Mouse (Mus musculus): Measurements from ENCODE around the gene Denr.

Denr gene

DNA sequence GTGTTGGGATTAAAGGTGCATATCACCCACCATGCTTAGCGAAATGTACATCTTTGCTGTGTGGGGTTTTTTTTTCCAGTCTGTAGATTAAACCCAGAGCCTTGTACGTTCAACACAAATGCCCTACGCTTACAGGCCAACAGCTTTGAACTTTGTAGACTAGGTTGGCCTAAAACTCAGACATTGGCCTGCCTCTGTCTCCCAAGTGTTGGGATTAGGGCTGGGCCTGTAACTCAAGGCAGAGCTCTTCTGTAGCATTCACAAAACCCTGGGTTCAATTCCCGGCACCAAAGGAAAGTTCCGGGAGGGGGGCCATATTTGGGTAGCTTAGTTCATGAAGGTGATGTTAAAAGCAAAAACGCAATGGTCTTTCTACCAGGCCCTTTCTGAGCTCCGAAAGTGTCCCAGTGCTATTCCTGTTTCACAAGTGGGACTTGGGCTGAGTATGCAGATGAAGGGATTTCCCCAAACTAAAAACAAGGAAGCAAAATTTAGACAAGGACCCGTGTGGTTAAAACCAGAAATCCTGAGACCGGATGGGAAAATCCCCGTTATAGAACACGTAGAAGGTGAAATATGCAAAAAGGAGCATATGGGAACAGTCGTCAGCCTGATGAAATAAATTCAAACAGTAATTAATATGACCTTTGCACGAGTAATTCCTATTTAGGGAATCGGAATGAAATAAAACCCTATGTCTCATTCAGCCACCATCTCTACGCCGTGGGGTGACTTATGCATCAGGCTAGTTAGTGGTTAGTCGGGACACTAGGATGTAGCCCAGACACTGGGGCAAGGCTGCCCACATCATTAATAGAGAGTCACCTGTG, 614 bp upstream of the Denr start:
- no peak for DNase-seq (ENCODE audit: low read depth, low spot score)

DNA sequence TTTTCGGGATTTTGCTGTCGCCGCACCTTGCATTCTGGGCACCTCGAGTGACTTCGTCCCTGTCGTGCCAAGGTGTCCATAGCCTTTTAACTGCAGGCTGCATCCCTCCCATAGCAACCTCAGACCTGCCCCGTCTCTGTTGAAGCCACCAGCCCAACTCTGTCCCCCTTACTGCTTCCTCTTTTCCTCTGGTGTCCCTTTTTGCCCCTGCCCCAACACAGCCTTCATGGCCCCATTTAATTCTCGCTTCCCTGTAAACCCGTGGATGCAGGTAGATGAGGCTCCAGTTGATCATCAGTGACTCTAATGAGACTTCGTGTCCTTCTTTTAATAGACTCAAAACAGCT, 629 bp downstream of the Denr start:
- DNase-seq (ENCODE audit: low read depth, low spot score), result no peak

DNA sequence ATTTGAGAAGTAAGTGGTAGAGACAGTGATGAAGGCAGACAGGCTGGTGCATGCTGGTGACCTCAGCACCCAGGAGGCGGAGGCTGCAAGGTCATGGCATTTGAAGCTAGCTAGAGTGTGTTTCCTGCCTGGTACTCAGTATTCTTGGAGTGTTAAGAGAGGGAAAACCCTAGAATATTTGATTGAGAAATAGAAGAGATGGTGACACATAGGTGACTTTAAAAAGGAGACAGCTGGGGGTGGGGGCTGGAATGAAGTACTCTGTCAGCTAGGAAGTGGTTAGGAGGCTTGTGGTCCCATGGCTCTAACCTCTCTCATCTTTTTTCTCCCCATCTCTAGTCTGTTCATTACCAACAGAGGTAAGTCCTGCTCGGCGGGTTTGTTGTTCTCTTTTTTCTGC, 7.9 kb downstream of the Denr start:
- no peak for DNase-seq (ENCODE audit: low read depth, low spot score)

DNA sequence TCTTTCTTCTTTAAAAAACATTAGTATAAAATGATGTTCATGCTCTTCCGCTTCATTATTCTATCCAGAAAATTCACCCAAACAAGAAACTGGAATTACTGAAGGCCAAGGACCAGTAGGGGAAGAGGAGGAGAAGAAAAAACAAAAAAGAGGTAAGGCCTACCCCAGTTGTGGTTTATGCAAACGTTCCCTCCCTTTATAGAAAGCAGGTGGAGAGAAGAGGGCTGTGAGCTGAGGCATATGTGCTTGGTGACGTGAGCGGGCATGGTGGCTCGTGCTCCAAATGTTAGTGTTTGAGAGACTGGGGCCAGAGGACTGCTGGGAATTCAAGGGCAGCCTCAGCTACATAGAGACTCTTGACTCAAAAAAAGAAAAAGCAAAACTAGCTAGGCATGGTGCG, 15.1 kb downstream of the Denr start:
- no peak for DNase-seq (ENCODE audit: low read depth, low spot score)

DNA sequence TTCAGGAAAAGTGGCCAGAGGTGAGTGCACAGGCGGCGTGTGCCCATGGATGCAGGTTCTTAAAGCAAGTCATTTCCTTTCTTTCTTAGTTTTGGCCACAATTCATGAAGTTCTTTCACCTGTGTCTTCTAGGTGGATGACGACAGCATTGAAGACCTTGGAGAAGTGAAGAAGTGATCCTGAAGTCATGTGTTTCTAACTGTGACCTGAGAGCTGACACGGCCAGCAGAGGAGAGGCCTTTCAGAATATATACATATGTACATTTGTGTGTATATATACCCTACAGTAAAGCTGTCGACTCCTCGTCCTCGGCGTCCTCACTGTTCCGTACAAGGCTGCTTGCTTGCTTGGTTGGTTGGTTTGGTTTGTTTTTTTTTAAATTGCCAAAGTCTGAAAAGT, 20.1 kb downstream of the Denr start, which contains the start of gene Gm43518:
Gene Gm43518, plus strand, starts transcription at position 301 of the 400 bp plus-strand sequence.
- DNase-seq (ENCODE audit: low read depth, low spot score), result no peak

DNA sequence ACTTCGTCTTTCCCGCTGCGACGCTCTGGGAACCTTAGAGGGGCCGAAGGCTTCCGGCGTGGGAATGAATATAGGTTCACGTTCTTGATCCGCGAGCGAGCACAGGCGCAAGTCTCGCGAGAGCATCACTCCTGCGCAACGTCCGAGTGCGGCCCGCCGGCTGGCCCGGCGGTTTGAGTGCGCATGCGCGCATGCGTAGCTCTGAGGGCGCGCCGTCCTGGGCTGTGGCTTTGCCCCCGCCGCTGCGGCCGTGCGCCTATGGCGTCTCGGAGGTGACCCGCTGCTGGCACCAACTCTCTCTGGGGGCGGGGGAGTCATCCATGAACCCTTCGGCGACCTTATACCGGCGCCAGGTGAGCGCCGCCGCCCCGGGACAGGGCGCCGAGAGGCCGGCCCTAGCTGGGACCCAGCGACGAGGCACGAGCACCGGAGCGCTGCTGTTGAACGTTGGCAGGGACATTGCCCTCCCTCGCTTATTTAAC, 23.6 kb downstream of the Denr start, which contains the start of gene Ccdc62:
Gene Ccdc62, plus strand, starts transcription at position 172 of the 482 bp plus-strand sequence.
- DNase-seq (ENCODE audit: low read depth, low spot score), result peak; percentile 96

DNA sequence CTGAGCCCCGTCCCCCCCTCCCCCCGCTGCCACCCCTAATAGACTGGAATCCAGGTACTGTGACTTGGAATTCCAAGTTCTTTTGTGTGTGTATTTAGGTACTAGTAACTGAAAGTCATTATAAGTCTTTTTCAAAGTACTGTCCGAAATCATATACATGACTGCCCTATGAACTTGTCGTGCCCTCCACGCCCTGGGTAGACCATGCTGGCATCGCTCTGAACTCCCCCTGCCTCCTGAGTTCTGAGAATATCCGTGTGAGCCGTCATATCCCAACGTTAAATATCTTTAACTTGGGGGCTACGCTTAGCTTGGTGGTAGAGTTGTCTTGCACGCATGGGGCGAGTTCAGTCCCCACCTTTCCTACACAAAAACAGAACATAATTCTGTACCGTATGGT, 24.2 kb downstream of the Denr start:
- DNase-seq (ENCODE audit: low read depth, low spot score), result no peak

DNA sequence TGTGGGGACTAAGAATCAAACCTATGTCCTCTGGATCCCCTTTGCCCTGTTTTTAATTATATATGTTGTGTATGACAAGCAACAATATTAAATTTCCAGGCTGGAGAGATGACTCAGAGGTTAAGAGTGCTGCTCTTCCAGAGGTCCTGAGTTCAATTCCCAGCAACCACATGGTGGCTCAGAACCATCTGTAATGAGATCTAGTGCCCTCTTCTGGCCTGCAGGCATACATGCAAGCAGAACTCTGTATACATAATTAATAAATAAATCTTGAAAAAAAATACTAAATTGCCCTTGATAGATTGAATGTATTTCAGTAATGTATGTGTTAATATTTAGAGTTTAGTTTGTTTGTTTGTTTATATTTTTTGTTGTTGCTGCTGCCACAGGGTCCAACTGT, 26.0 kb downstream of the Denr start:
- no peak for DNase-seq (ENCODE audit: low read depth, low spot score)

DNA sequence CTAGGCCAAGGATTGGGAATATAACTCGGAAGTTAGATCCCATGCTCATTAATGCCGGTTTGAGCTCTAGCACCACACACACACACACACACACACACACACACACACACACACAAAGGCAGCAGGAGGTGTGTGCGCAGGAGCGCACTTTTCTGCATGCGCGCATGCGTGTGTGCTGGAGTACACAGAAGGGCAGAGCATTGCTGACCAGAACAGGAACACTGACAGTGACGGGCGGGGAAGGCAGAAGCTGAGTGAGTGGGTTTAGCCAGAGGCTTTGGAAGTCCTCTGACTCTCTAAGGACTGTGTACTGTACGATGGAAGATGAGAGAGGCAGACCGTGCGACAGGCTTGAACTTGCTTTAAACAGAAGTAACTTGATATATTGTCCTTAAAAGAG, 26.6 kb downstream of the Denr start:
- DNase-seq (ENCODE audit: low read depth, low spot score), result no peak

DNA sequence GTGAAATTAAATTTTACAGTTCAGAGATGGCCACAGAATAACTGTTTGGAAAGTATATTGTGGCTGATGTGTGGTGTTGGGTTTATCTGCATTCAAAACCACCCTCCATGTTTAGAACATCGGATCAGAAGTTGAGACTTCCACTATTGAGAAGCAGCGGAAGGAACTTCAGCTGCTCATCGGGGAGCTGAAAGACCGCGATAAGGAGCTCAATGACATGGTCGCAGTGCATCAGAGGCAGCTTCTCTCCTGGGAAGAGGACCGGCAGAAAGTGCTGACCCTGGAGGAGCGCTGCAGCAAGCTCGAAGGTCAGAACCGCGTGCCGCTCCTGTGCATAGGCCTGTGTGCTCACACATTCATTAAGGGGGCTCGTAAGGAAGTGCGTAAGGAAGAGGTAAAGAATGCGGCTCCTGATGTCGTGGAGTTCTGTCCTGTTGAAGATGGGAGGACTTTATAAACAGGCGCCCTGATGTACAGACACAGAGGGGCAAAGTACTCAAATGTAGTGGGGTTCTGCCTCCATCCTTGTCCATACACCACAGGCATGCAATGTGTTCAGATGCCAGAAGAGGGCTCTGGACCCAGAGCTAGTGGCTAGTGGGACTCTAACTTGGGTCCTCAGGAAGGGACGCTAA, 27.1 kb downstream of the Denr start:
- DNase-seq (ENCODE audit: low read depth, low spot score), result no peak

DNA sequence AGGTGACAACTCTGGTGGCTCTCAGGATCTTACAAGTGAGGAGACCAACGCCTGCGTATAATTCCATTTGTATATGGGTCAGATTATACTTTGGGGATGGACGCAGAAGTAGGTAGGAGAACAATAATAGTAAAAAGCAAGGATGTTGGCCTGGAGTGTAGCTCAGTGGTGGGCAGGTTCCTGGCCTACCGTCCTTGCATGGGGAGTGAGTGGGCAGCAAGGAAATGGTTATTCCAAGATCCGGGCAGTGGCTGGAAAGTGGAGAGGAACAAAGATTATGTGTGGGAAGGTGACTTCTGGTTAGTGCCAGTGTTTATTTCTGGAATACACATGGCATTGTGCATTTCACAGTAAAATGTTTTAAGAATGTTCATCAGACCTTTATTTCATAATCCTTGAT, 29.0 kb downstream of the Denr start:
- no peak for DNase-seq (ENCODE audit: low read depth, low spot score)

DNA sequence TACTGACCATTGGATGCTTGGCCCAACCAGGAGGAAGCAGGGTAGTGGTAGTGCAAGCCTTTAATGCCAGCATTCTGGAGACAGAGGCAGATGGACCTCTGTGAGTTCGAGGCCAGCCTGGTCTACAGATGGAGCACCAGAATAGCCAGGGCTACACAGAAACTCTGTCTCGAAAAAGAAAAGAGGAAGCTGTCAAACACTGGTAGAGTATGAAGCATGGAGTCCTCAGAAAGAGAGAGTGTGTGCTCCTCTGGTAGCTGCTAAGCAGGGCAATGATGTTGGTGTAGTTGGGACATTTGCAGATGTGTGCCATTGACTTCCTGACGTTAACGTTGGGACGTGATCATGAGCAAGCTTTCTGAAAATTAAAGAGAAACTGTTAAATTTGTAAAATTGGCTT, 31.5 kb downstream of the Denr start:
- DNase-seq (ENCODE audit: low read depth, low spot score), result no peak

DNA sequence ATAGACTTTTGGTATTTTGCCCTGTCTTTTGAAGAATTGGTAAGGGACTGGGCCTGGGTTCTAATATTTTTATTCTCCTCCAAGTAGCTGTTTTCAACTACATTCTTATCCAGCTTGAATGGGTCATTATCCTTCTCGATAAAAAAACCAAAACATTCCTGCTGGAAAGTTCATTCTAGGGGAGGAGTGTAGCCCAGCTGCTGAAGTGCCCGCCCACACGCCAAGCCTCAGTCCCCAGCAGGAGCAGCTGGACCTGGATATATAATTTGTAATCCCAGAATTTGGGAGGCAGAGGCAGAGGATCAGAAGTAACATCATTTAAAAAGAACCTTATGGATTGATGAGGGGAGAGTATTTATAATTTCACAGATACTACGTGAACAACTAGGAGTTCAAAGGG, 39.6 kb downstream of the Denr start:
- no peak for DNase-seq (ENCODE audit: low read depth, low spot score)

DNA sequence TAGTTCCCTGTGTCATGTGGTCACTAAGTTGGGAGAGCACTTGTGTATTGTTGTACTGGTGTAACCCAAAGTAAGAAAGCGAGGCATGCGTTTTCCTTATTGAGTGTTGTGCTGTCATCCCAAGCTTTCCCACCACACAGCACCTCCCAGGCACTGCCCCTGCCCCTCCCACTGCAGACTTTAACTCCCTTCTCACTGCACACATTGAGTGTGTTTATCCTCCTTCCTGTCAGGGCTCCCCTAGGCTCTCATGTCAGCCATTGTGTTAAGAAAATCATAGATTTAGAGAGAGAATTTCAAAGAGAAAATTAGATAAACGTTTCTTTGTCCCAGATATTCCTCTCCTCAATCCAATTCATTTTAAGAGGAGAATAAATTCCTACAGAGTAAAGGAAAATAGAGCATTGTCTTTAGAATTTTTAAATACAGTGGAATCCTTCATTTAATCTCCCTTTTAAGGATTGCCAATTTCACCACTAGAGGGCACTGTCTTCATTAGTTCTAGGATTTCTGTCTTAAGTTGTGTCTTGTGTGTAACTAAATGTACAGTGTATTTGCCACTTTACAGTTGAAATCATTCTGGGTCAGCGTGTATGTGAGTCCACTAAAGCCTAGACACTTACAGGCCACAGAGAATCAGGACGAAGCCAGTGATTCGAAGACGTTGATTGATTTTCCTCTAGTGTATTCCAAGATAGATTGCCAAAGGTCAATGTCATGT, 40.2 kb downstream of the Denr start:
- DNase-seq (ENCODE audit: low read depth, low spot score), result peak; percentile 43

DNA sequence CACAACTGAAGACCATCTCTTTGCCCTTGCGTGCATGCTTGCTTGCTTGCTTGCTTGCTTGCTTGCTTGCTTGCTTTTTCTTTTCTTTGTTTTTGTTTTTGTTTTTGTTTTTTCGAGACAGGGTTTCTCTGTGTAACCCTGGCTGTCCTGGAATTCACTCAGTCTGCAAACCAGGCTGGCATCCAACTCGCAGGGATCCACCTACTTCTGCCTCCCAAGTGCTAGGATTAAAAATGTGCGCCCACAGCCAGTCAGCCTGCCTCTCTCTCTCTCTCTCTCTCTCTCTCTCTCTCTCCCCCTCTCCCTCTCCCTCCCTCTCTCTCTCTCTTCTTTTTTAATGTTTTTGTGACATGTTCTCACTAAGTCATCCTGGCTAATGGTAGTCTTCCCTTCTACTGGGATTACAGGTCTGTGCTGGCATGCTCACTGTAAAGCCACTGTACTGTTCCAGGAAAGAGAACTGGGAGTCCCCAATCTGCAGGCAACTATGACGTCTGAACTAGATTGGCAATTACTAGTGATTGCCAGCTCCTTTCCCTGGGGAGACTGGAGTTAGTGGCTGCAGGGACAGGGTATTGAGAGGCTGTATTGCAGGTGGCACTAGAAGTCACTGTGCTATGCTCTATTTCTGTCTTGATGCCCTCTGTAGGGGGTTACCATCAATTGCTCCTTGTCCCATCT, 45.5 kb downstream of the Denr start:
- no peak for DNase-seq (ENCODE audit: low read depth, low spot score)

DNA sequence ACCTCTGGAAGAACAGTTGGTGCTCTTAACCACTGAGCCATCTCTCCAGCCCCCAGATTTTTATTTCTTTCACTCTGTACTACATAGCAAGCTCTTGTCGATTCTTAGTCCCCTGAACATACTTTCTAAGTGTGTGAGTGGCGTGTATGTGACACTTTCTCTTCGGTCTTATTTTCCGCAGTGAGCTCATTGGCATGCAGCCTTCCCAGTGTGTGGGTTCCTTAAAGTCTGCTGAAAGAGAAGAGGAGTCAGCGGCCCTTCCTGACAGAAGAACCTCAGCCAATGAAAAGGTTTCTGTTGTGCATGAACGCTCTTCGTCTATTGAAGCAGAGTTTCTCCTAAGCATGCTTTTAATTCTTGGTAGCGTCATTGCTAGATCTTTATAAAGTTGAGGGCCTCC, 50.2 kb downstream of the Denr start:
- DNase-seq (ENCODE audit: low read depth, low spot score), result no peak

DNA sequence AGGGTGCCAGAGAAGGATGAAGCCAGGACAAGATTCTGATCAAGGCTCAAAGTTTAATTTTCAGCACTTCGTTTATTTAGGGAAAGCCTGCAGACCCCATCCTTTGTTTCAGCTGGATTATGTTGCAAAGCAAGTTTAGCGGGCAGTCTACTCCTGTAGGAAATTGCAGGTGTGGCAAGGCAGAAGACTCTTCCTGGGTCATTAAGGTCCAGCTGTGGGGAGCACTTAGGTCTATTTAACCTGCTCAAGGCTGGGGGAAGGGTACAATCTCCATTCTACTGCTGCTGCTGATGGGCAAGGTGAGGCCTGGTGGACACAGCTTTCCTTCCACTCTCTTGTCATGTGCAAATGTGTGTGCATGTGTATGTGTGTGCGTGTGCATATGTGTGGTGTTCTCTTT, 52.0 kb downstream of the Denr start:
- no peak for DNase-seq (ENCODE audit: low read depth, low spot score)

DNA sequence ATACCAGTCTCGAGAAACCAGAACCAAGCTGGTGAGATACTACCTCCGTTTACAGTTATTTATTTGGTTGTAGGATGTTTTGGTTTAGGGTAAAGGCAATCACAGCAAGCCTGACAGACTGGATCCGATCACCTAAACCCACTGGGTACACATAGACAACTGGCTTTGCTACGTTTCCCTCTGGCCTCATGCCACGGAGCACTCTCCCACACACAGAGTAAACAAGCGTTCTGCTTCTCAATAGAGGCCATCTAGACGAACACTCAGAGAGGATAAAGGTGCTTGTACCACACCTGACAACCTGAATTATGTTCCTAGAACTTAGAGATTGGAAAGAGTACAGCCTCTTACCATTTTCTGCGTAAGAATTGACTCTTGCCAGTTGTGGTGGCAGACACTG, 53.2 kb downstream of the Denr start:
- no peak for DNase-seq (ENCODE audit: low read depth, low spot score)

DNA sequence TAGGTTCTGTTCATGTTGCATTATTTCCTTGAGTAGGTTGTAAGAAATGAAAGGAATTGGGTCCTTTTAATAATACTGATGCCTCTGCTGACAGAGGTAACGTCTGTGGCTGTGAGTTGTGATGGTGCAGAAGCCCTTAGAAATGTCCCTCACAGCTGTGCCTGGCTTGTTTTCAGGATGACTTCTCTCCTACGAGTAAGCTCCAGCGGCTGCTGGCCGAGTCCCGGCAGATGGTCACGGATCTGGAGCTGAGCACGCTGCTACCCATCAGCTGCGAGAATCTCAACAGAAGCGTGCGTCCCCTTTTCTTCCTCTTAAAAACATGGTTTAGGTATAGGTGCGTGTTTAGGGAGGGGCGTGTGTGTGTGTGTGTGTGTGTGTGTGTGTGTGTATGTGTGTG, 54.1 kb downstream of the Denr start:
- DNase-seq (ENCODE audit: low read depth, low spot score), result no peak

DNA sequence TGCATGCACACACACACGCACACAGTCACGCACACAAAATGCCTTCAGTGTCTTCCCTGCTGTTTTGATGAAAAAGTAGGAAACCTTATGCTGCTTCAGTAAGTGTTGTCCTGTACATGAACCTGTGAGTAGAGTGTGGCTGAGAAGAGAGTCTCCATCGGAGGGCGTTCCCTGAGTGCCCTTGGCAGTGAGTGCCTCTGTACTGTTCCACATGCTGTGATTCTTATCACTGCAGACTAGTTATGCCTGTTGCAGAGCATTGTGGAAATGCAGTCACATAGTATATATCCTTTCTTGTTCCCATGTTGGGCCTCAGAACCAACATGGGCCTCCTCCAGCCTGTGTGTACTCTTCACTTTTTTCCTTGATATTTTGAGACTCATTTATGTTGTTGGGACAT, 57.2 kb downstream of the Denr start:
- no peak for DNase-seq (ENCODE audit: low read depth, low spot score)

DNA sequence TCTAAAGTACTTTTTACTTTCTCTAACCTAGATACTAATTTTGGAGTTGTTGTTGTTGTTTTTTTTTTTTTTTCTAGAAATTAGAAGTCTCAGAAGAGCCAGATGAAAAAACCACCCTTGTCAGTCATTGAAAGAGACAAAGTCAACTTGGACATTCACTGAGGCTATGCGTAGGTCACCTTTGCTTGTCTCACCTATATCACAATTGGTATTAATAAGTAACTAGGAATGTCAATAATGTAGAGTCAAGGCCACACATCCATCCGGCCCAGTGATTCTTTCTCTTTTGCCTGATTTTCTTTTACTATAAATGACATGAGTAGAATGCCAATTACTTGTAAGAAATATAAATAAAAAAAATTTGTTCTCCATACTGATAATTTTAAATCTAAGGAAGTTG, 59.8 kb downstream of the Denr start:
- no peak for DNase-seq (ENCODE audit: low read depth, low spot score)

DNA sequence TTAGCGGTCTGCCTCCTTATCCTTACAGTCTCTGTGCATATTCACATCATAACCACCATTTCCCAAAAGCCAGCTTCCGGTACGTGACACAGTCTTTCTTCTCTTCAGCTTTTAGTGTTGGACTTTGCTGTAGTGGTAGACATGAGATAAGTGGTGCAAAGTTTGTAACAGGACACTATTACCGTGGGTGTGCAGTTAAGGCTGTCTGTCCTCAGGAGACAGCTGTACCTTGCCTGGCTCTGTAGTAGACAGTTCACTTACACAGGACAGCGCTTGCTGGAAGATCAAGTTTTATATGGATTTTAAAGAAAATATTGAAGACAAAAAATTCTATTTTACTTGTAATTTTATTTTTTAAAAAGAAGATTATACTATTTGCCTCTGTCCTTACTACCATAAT, 61.5 kb downstream of the Denr start:
- no peak for DNase-seq (ENCODE audit: low read depth, low spot score)

Measured in embryo, embryonic 11.5 days (tissue).